Mouse (Mus musculus) layer of hippocampus, adult 18-20 months (tissue): ENCODE results near the gene Tle3. TPM values are rescaled to one million over a fixed set of nuclear protein-coding genes. Genes with fewer than 3 reads are reported as not detected.

ENCODE experiments used
- DNase-seq, 2 experiments: peaks; one replicate each; pipeline ENCODE4 v3.0.0; 2022; ENCODE audit warnings: low spot score in 2 of 2
- total RNA-seq, 2 experiments: library from RNA; stranded (reverse); gene quantifications; 2 replicates each; pipeline ENCODE4 v1.2.3; 2021

Gene Tle3
- total RNA-seq, 2 experiments from 2014 or later: 58.1 to 59.7 TPM

GRCm38 (mm10) chr9:61393161-61393560 is 21.0 kb downstream of the Tle3 start:
- no peak for DNase-seq

GRCm38 (mm10) chr9:61393847-61394246 is 21.7 kb downstream of the Tle3 start:
- DNase-seq: no peak

- DNase-seq: no peak
Measured at GRCm38 (mm10) chr9:61395071-61395470, 22.9 kb downstream of the Tle3 start.

- no peak for DNase-seq
Measured at GRCm38 (mm10) chr9:61396474-61396873, 24.3 kb downstream of the Tle3 start.

GRCm38 (mm10) chr9:61397130-61397529 is 25.0 kb downstream of the Tle3 start:
- no peak for DNase-seq

- DNase-seq: no peak
Measured at GRCm38 (mm10) chr9:61398160-61398559, 26.0 kb downstream of the Tle3 start.

GRCm38 (mm10) chr9:61400132-61400531 is 28.0 kb downstream of the Tle3 start:
- DNase-seq: no peak

- no peak for DNase-seq
Measured at GRCm38 (mm10) chr9:61401664-61402063, 29.5 kb downstream of the Tle3 start.

- DNase-seq: peak in 1 of 2 experiments; percentile 36
Measured at GRCm38 (mm10) chr9:61402268-61402667, 30.1 kb downstream of the Tle3 start.

- DNase-seq: no peak
Measured at GRCm38 (mm10) chr9:61402716-61403115, 30.6 kb downstream of the Tle3 start.

- no peak for DNase-seq
Measured at GRCm38 (mm10) chr9:61403866-61404614, 31.9 kb downstream of the Tle3 start.

GRCm38 (mm10) chr9:61404615-61404980 is 32.4 kb downstream of the Tle3 start:
- no peak for DNase-seq

GRCm38 (mm10) chr9:61404998-61405621 is 32.9 kb downstream of the Tle3 start:
- DNase-seq: peak; percentile 79 to 87

GRCm38 (mm10) chr9:61406343-61406742 is 34.2 kb downstream of the Tle3 start:
- DNase-seq: no peak

GRCm38 (mm10) chr9:61409046-61409445 is 36.9 kb downstream of the Tle3 start:
- no peak for DNase-seq

- no peak for DNase-seq
Measured at GRCm38 (mm10) chr9:61413665-61414456, 41.7 kb downstream of the Tle3 start.

GRCm38 (mm10) chr9:61416571-61416970 is 44.4 kb downstream of the Tle3 start:
- DNase-seq: no peak

GRCm38 (mm10) chr9:61421626-61422025 is 49.5 kb downstream of the Tle3 start:
- DNase-seq: no peak

- no peak for DNase-seq
Measured at GRCm38 (mm10) chr9:61424245-61424644, 52.1 kb downstream of the Tle3 start.

- DNase-seq: no peak
Measured at GRCm38 (mm10) chr9:61426493-61426892, 54.3 kb downstream of the Tle3 start.

GRCm38 (mm10) chr9:61427051-61427450 is 54.9 kb downstream of the Tle3 start:
- no peak for DNase-seq

GRCm38 (mm10) chr9:61427901-61428300 is 55.7 kb downstream of the Tle3 start:
- DNase-seq: no peak
